Mouse (Mus musculus): ENCODE measurements around the gene Lipt2. TPM values are rescaled to one million over a fixed set of nuclear protein-coding genes. Genes with fewer than 3 reads are reported as not detected.

Lipt2 gene
- total and polyA plus RNA-seq, 3 experiments = 5.7 to 6.6 (median 6.0) TPM

DNA sequence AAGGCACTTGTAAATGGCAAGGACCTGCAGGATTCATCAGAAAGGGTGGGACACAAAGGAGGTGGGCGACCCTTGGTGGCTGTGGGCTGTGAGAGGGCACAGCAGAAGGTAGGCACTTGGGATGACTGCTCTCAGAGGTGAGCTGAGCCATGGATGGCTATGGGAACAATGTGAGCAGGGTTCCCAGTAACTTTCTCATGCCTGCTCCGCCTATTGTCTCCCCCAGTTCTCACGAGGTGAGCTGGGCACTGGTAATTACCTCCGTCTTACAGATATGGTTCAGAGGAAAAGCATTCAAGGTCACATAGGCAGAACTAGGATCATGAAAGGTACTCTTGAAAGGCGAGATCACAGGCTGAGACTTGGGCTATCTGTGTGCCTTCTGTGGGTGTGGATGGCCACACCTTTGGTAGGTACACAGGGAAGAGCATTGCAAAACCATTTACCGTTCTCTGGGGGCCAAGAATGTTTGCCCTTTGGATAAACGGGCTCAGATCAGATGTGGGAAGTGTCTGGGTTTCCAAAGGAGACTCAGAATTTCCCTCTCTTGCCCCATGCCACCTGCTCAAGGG is 20.8 kb downstream of the Lipt2 start:
- 76% methylated on average over 7 of the region's 7 CpGs for WGBS
- Histone ChIP-seq H3K36me3 (ENCODE audit: control insufficient read depth, insufficient read depth, low read length) (no peaks in the 10 kb centered on the region), H3K27ac (no peak overlapping the region), H3K27me3 (ENCODE audit: control insufficient read depth, insufficient read depth, low read length) (peaks cover 3% of the 10 kb centered on the region; the same call in 1 of the 2 replicates), H3K4me3 (no peak overlapping the region), H3K4me1 (ENCODE audit: control insufficient read depth, insufficient read depth, low read length) (peaks cover 1% of the 10 kb centered on the region; the same call in 1 of the 2 replicates), H3K79me2 (replicated peaks; ENCODE audit: control insufficient read depth, insufficient read depth, low read length) (no peaks in the 10 kb centered on the region), H3K9ac (ENCODE audit: low read depth, low read length) (no peak overlapping the region)
- intact Hi-C loops (cut with DNase I) = no loop called here
- no peak for TF ChIP-seq CTCF (IDR thresholded peaks at IDR 0.05)
- no peak for TF ChIP-seq EP300 (IDR thresholded peaks at IDR 0.05; ENCODE audit: insufficient read depth, low read depth, low read length)
- no peak for TF ChIP-seq POLR2A (IDR thresholded peaks at IDR 0.05; ENCODE audit: insufficient read depth, low read depth, low read length)
- no peak for DNase-seq

DNA sequence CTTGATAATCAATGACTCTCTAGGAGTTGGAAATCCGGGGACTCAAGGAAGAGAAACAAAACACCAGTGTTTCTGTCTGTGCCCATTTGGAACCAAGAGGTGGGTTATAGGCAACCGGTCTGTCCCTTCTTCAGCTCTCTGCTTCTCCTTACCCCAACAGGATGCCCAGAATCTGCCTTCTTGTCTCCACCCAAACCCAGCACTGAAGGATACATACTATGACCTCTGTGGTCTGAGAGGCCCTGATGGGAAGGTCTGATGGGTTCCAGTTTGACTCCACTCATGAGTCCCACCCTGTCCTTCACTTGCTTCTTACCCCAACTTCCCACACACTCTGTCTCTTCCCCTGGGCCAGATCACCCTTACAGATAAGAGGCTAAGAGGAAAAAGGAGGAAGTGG is 22.1 kb downstream of the Lipt2 start:
- peaks cover 3% of the 10 kb centered on the region; the same call in 1 of the 2 replicates for H3K27me3 ChIP-seq (ENCODE audit: control insufficient read depth, insufficient read depth, low read length)
- WGBS = 80% methylated on average over 2 of the region's 2 CpGs
- intact Hi-C loops (cut with DNase I) = no loop called here

DNA sequence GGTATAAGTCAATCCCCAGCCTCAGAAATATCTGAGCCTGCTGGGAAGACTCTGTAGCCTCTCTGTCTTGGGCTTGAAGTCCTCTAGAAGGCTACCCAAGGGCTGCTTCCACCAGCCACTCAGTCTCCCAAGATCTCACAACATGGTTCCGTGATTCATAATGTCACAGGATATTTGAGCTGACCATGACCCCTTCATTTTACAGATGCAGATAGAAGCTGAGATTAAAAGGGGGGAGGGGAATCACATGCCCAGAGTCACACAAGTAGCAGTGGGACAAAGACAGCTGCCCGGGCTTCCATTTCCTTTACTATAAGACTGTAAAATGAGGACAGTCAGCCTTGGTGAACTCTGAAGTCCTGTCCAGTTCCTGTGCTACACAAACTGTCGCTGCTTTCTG is 22.5 kb downstream of the Lipt2 start:
- Histone ChIP-seq H3K9ac (ENCODE audit: low read depth, low read length) (no peak overlapping the region), H3K27ac (no peak overlapping the region), H3K27me3 (ENCODE audit: control insufficient read depth, insufficient read depth, low read length) (peaks cover 3% of the 10 kb centered on the region; the same call in 1 of the 2 replicates), H3K4me1 (ENCODE audit: control insufficient read depth, insufficient read depth, low read length) (peaks cover 1% of the 10 kb centered on the region; the same call in 1 of the 2 replicates), H3K4me3 (no peak overlapping the region), H3K36me3 (ENCODE audit: control insufficient read depth, insufficient read depth, low read length) (no peaks in the 10 kb centered on the region), H3K79me2 (replicated peaks; ENCODE audit: control insufficient read depth, insufficient read depth, low read length) (no peaks in the 10 kb centered on the region)
- WGBS = 65% methylated on average over 3 of the region's 3 CpGs
- TF ChIP-seq POLR2A (IDR thresholded peaks at IDR 0.05; ENCODE audit: insufficient read depth, low read depth, low read length) = no peak
- TF ChIP-seq EP300 (IDR thresholded peaks at IDR 0.05; ENCODE audit: insufficient read depth, low read depth, low read length) = no peak
- TF ChIP-seq CTCF (IDR thresholded peaks at IDR 0.05) = no peak
- DNase-seq = no peak
- intact Hi-C loops (cut with DNase I) = no loop called here

More for the DNA sequence above, 22.1 kb downstream of the Lipt2 start:
- H3K4me3 ChIP-seq = no peak overlapping the region
- no peak for TF ChIP-seq POLR2A (IDR thresholded peaks at IDR 0.05; ENCODE audit: insufficient read depth, low read depth, low read length)
- TF ChIP-seq CTCF (IDR thresholded peaks at IDR 0.05) = no peak
- TF ChIP-seq EP300 (IDR thresholded peaks at IDR 0.05; ENCODE audit: insufficient read depth, low read depth, low read length) = no peak
- no peaks in the 10 kb centered on the region for H3K36me3 ChIP-seq (ENCODE audit: control insufficient read depth, insufficient read depth, low read length)
- no peaks in the 10 kb centered on the region for H3K79me2 ChIP-seq (replicated peaks; ENCODE audit: control insufficient read depth, insufficient read depth, low read length)
- no peak overlapping the region for H3K27ac ChIP-seq
- H3K4me1 ChIP-seq (ENCODE audit: control insufficient read depth, insufficient read depth, low read length) = peaks cover 1% of the 10 kb centered on the region; the same call in 1 of the 2 replicates
- no peak overlapping the region for H3K9ac ChIP-seq (ENCODE audit: low read depth, low read length)
- no peak for DNase-seq

DNA sequence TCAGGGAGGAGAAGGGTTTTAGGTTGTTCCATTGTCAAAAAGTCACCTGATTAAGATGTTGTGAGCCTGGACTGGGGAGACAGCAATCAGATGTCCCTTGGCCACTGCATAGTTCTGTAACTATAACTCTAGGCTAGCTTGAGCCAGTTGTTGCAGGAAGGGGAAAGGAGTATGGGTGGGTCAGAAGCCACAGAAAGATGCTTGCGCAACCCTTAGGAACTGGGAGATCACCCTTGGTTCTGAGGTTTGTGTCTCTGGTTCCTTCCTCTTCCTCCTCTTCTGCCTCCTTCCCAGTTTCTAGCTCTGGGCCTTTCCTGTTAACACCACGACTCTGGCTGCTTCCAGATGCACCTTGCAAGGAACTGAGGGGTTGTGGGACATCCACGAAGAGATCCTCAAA is 23.3 kb downstream of the Lipt2 start:
- Histone ChIP-seq H3K9ac (ENCODE audit: low read depth, low read length) (no peak overlapping the region), H3K79me2 (replicated peaks; ENCODE audit: control insufficient read depth, insufficient read depth, low read length) (no peaks in the 10 kb centered on the region), H3K27ac (no peak overlapping the region), H3K4me1 (ENCODE audit: control insufficient read depth, insufficient read depth, low read length) (peaks cover 1% of the 10 kb centered on the region; the same call in 1 of the 2 replicates), H3K27me3 (ENCODE audit: control insufficient read depth, insufficient read depth, low read length) (peaks cover 3% of the 10 kb centered on the region; the same call in 1 of the 2 replicates), H3K36me3 (ENCODE audit: control insufficient read depth, insufficient read depth, low read length) (no peaks in the 10 kb centered on the region), H3K4me3 (no peak overlapping the region)
- intact Hi-C loops (cut with DNase I) = no loop called here
- WGBS = 58% methylated on average over 3 of the region's 3 CpGs
- peak in 1 of 2 experiments; percentile 28 for DNase-seq
- no peak for TF ChIP-seq CTCF (IDR thresholded peaks at IDR 0.05)
- no peak for TF ChIP-seq EP300 (IDR thresholded peaks at IDR 0.05; ENCODE audit: insufficient read depth, low read depth, low read length)
- TF ChIP-seq POLR2A (IDR thresholded peaks at IDR 0.05; ENCODE audit: insufficient read depth, low read depth, low read length) = no peak

DNA sequence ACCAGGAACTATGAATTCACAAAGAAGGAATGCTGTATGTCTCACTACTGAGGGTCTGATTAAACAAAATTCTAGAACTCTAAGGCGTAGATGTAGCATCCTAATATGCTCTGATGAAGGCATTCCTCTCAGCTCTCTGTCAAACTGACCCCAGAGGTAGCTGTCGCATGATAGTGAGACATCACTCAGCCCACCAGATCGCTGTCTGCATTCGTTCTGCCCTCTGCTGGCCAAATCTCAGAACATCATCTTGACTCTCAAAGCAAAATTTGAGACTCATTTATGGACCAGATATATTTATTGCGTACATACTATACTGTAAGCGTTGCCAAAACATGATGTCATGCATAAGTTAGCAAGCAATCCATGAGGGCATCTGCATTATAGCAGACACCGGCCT is 28.5 kb downstream of the Lipt2 start:
- Histone ChIP-seq H3K27me3 (ENCODE audit: control insufficient read depth, insufficient read depth, low read length) (no peaks in the 10 kb centered on the region), H3K4me1 (ENCODE audit: control insufficient read depth, insufficient read depth, low read length) (no peaks in the 10 kb centered on the region), H3K4me3 (no peak overlapping the region), H3K79me2 (replicated peaks; ENCODE audit: control insufficient read depth, insufficient read depth, low read length) (no peaks in the 10 kb centered on the region), H3K27ac (no peak overlapping the region), H3K36me3 (ENCODE audit: control insufficient read depth, insufficient read depth, low read length) (no peaks in the 10 kb centered on the region), H3K9ac (ENCODE audit: low read depth, low read length) (no peak overlapping the region)
- peak; percentile 14 to 48 for DNase-seq
- intact Hi-C loops (cut with DNase I) = loop anchor here (1.0 to 5.0 kb wide), 3 partner anchors 29 to 200 kb away; partner anchors contain the start of gene Lipt2
- TF ChIP-seq EP300 (IDR thresholded peaks at IDR 0.05; ENCODE audit: insufficient read depth, low read depth, low read length) = 0 out of 2 replicates have a peak, but pooled peaks have one; percentile 38
- TF ChIP-seq CTCF (IDR thresholded peaks at IDR 0.05) = peak; percentile 84
- no peak for TF ChIP-seq POLR2A (IDR thresholded peaks at IDR 0.05; ENCODE audit: insufficient read depth, low read depth, low read length)
- WGBS = 13% methylated on average over 7 of the region's 7 CpGs

DNA sequence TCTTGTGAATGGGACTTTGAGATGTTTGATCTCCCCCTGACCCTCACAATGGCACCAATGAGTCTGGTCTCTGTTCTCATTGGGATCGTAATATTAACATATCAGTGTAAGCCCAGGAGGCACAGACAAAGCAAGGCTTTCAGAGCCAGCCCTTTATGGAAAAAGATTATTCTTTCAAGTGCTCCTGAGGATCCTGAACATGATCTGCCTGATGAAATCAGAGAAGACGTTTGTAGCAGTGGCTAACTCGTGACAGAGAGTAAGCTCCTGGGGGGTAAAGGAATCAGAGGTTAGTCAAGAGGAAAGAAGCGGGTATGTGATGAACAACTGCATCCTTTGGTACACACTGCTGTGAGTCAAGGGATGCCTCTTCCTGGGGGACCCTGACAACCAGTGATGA is 31.1 kb downstream of the Lipt2 start:
- intact Hi-C loops (cut with DNase I) = loop anchor here (1.0 kb wide), 1 partner anchor 44 kb away; no protein-coding TSS in a partner anchor
- 68% methylated on average over 4 of the region's 4 CpGs for WGBS

More for the DNA sequence above, 31.1 kb downstream of the Lipt2 start:
- Histone ChIP-seq H3K27me3 (ENCODE audit: control insufficient read depth, insufficient read depth, low read length) (no peaks in the 10 kb centered on the region), H3K79me2 (replicated peaks; ENCODE audit: control insufficient read depth, insufficient read depth, low read length) (no peaks in the 10 kb centered on the region), H3K36me3 (ENCODE audit: control insufficient read depth, insufficient read depth, low read length) (no peaks in the 10 kb centered on the region), H3K9ac (ENCODE audit: low read depth, low read length) (no peak overlapping the region), H3K27ac (no peak overlapping the region), H3K4me1 (ENCODE audit: control insufficient read depth, insufficient read depth, low read length) (no peaks in the 10 kb centered on the region), H3K4me3 (no peak overlapping the region)
- DNase-seq = no peak
- TF ChIP-seq POLR2A (IDR thresholded peaks at IDR 0.05; ENCODE audit: insufficient read depth, low read depth, low read length) = no peak
- no peak for TF ChIP-seq CTCF (IDR thresholded peaks at IDR 0.05)
- no peak for TF ChIP-seq EP300 (IDR thresholded peaks at IDR 0.05; ENCODE audit: insufficient read depth, low read depth, low read length)

Data from heart, adult 2 months (tissue).